In the genomic region with DNA sequence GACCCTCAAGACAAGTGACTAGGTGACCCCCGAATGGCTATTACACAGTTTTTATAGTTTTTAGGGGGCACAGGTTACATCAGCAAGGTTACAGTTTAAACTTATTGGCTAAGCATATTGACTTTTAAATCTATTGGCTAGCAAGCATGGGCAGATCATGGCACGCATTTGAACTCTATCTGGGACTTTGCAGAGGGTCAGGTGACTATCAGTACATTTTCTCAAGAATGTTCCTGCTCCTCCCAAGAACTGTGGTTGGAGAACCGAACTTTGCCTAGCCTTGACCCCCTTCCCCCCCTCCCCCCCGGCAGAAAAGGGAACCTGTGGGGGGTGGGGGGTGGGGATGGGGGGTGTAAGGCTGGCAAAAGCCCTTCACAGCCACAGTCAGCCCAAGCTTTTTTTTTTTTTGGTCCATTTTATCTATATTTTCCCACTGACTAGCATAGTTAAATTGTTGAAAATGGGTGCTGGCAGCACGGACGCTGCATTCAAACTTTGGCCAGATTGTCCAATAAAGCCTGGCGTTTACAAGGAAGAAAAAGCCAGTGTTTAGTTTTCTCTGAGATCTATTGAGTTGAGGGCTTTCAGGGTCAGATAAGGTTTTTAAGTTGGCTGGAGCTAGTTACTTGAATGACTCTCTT, we compare ENCODE assay signal across 27 mouse cellular contexts. TPM values are rescaled to one million over a fixed set of nuclear protein-coding genes. Genes with fewer than 3 reads are reported as not detected.
DNase-seq lines count a peak whose midpoint lies in the region; ATAC-seq and TF ChIP-seq lines count a peak whose summit lies in the region.
"Had no signal": no experiment of that assay in that cellular context is flagged by ENCODE, and none has a peak within 500 bp of the region (broad histone marks: within the 10 kb centered on the region; RNA-seq: fewer than 3 reads in every experiment).

No protein-coding gene starts in this region.

- H3K79me2 ChIP-seq in liver, adult 2 months (ENCODE audit: control insufficient read depth, insufficient read depth, low read length), result peaks cover 22% of the 10 kb centered on the region; the same call in 1 of the 2 replicates
- H3K79me2 ChIP-seq in MEL (ENCODE audit: control insufficient read depth, insufficient read depth, low read length, poor library complexity), result peaks cover 63% of the 10 kb centered on the region

- TF ChIP-seq RAD21 in MEL (IDR thresholded peaks at IDR 0.05; ENCODE audit: low read depth, low read length), result no peak

- ATAC-seq in liver, embryonic 11.5 days (replicated peaks; ENCODE audit: low FRiP score), result no peak
- ATAC-seq in activated CD4-positive, CD25-positive, alpha-beta regulatory T cell, adult 4 months, result no peak
- ATAC-seq: forebrain, embryonic 14.5 days; forebrain, embryonic 16.5 days had no signal

- H3K4me3 ChIP-seq in liver, adult 2 months (ENCODE audit: insufficient read depth, low read depth, low read length), result peak overlapping the region; percentile 13; the same call in 1 of the 2 replicates
- no peak overlapping the region for H3K4me3 ChIP-seq in liver, embryonic 11.5 days (ENCODE audit: low read depth, low read length)
- H3K4me3 ChIP-seq in lung, adult 2 months (replicated peaks; ENCODE audit: extremely low read depth, low read depth, low read length), result no peak overlapping the region
- H3K4me3 ChIP-seq in MEL (ENCODE audit: control insufficient read depth in 1 of 2, insufficient read depth in 1 of 2, low read depth in 2 of 2, low read length in 2 of 2), result no peak overlapping the region
- H3K4me3 ChIP-seq: embryonic facial prominence, embryonic 13.5 days; embryonic facial prominence, embryonic 15.5 days; erythroblast, embryonic 14.5 days; forebrain, embryonic 10.5 days; forebrain, embryonic 12.5 days had no signal

- no peak overlapping the region; the same call in 1 of the 2 replicates for H3K9ac ChIP-seq in liver, adult 2 months (ENCODE audit: low read depth, low read length)
- H3K9ac ChIP-seq in liver, embryonic 11.5 days (ENCODE audit: low read depth, low read length), result no peak overlapping the region
- no peak overlapping the region for H3K9ac ChIP-seq in MEL (ENCODE audit: control insufficient read depth, low read depth, low read length, poor library complexity, severe bottlenecking)
- H3K9ac ChIP-seq: embryonic facial prominence, embryonic 13.5 days; embryonic facial prominence, embryonic 15.5 days; forebrain, embryonic 12.5 days had no signal

- DNase-seq in liver, adult 2 months (ENCODE audit: extremely low read depth, low read depth, low spot score), result peak; percentile 90
- DNase-seq in liver, embryonic 11.5 days (ENCODE audit: low spot score), result no peak
- peak; percentile 27 for DNase-seq in lung, postnatal 36 days
- no peak for DNase-seq in lung, adult 2 months
- no peak for DNase-seq in MEL (ENCODE audit: low read depth, low spot score)
- DNase-seq in kidney, adult 8-10 months, result no peak
- DNase-seq: adrenal gland, adult 2 months; adrenal gland, postnatal 10 days; adrenal gland, postnatal 25 days; cerebellum, adult 11 months; cerebellum, adult 18-20 months; cerebellum, adult 8-10 months; cerebellum, adult 9-11 months; cerebellum, postnatal 14 days; cerebellum, postnatal 36 days; embryo, embryonic 11 days had no signal

- H3K36me3 ChIP-seq in liver, adult 2 months (ENCODE audit: control insufficient read depth, insufficient read depth, low read length), result no peaks in the 10 kb centered on the region; the same call in 1 of the 2 replicates
- H3K36me3 ChIP-seq in liver, embryonic 11.5 days (ENCODE audit: control insufficient read depth, insufficient read depth, low read length), result peaks cover 3% of the 10 kb centered on the region; the same call in 1 of the 2 replicates
- peaks cover 17 to 23% of the 10 kb centered on the region in 2 experiments for H3K36me3 ChIP-seq in MEL (ENCODE audit: control insufficient read depth in 1 of 2, insufficient read depth in 2 of 2, low read length in 2 of 2)
- H3K36me3 ChIP-seq: embryonic facial prominence, embryonic 15.5 days; forebrain, embryonic 12.5 days had no signal

- peaks cover 10% of the 10 kb centered on the region for H3K4me1 ChIP-seq in liver, adult 2 months (ENCODE audit: control insufficient read depth, insufficient read depth, low read length)
- no peaks in the 10 kb centered on the region; the same call in 1 of the 2 replicates for H3K4me1 ChIP-seq in liver, embryonic 11.5 days (replicated peaks; ENCODE audit: control insufficient read depth, insufficient read depth, low read length)
- H3K4me1 ChIP-seq in lung, adult 2 months (ENCODE audit: control insufficient read depth, insufficient read depth, low read length), result no peaks in the 10 kb centered on the region; the same call in 1 of the 2 replicates
- H3K4me1 ChIP-seq in MEL (ENCODE audit: control insufficient read depth in 1 of 2, insufficient read depth in 2 of 2, low read length in 2 of 2), result peaks cover 0 to 8% of the 10 kb centered on the region in 2 experiments; a peak in 3 of 4 replicates
- H3K4me1 ChIP-seq: embryonic facial prominence, embryonic 13.5 days had no signal

- no peak for TF ChIP-seq EP300 in MEL (IDR thresholded peaks at IDR 0.05; ENCODE audit: low read depth in 1 of 2, low read length in 2 of 2)

- no peak for TF ChIP-seq POLR2A in liver, adult 2 months (IDR thresholded peaks at IDR 0.05; ENCODE audit: extremely low read depth, insufficient read depth, low read length)
- no peak for TF ChIP-seq POLR2A in lung, adult 2 months (IDR thresholded peaks at IDR 0.05; ENCODE audit: borderline replicate concordance, extremely low read depth, low read depth, low read length)
- TF ChIP-seq POLR2A in MEL (IDR thresholded peaks at IDR 0.05; ENCODE audit: control insufficient read depth in 1 of 2, insufficient read depth in 1 of 2, low read depth in 1 of 2, low read length in 2 of 2, poor library complexity in 1 of 2), result no peak; a peak in 1 of 4 replicates

- H3K9me3 ChIP-seq in liver, embryonic 11.5 days (ENCODE audit: control insufficient read depth, low read length), result no peaks in the 10 kb centered on the region
- no peaks in the 10 kb centered on the region for H3K9me3 ChIP-seq in MEL (replicated peaks; ENCODE audit: insufficient read depth, low read length)
- H3K9me3 ChIP-seq: embryonic facial prominence, embryonic 13.5 days; embryonic facial prominence, embryonic 15.5 days; forebrain, embryonic 12.5 days had no signal

- H3K4me2 ChIP-seq in liver, embryonic 11.5 days, result no peak overlapping the region
- H3K4me2 ChIP-seq: embryonic facial prominence, embryonic 13.5 days; embryonic facial prominence, embryonic 15.5 days; forebrain, embryonic 12.5 days had no signal

- H3K27ac ChIP-seq in liver, adult 2 months (replicated peaks; ENCODE audit: insufficient read depth, low read depth, low read length), result peak overlapping the region; percentile 93
- no peak overlapping the region for H3K27ac ChIP-seq in liver, embryonic 11.5 days (ENCODE audit: low read depth, low read length)
- no peak overlapping the region for H3K27ac ChIP-seq in MEL (ENCODE audit: control insufficient read depth, low read depth, low read length)
- H3K27ac ChIP-seq: embryonic facial prominence, embryonic 13.5 days; embryonic facial prominence, embryonic 15.5 days; forebrain, embryonic 10.5 days; forebrain, embryonic 12.5 days had no signal

- TF ChIP-seq CTCF in liver, adult 2 months (IDR thresholded peaks at IDR 0.05; ENCODE audit: low read depth, low read length), result no peak
- TF ChIP-seq CTCF in lung, adult 2 months (IDR thresholded peaks at IDR 0.05; ENCODE audit: insufficient read depth, low read length), result no peak
- no peak for TF ChIP-seq CTCF in MEL (IDR thresholded peaks at IDR 0.05 in 2 of 3, conservative IDR thresholded peaks at IDR 0.05 in 1 of 3; ENCODE audit: control insufficient read depth in 1 of 3, insufficient read depth in 1 of 3, low read depth in 2 of 3, low read length in 3 of 3, poor library complexity in 1 of 3, severe bottlenecking in 1 of 3)

- WGBS in liver, adult 2 months, result 20% methylated on average over 7 of the region's 7 CpGs
- WGBS in liver, embryonic 11.5 days, result 75% methylated on average over 7 of the region's 7 CpGs
- 77% methylated on average over 7 of the region's 7 CpGs for WGBS in lung, adult 2 months

- no peaks in the 10 kb centered on the region for H3K27me3 ChIP-seq in liver, adult 2 months (ENCODE audit: control insufficient read depth, insufficient read depth, low read length)
- H3K27me3 ChIP-seq in liver, embryonic 11.5 days (replicated peaks; ENCODE audit: control insufficient read depth, insufficient read depth, low read length), result no peaks in the 10 kb centered on the region
- H3K27me3 ChIP-seq in MEL (ENCODE audit: control insufficient read depth in 1 of 2, insufficient read depth in 2 of 2, low read length in 2 of 2), result no peaks in the 10 kb centered on the region
- H3K27me3 ChIP-seq: embryonic facial prominence, embryonic 13.5 days; embryonic facial prominence, embryonic 15.5 days; forebrain, embryonic 12.5 days had no signal

RNA-seq across cellular contexts. Expression of gene Zfp809, which starts 4.0 kb away (rescaled TPM):
- total RNA-seq in liver, adult 2 months (2014; rRNA removed), result 15.8 and 18.6 TPM in 2 replicates
- 12.8 and 15.5 TPM in 2 replicates for polyA plus RNA-seq in liver, adult 2 months (2012; rRNA removed)
- 16.9 and 19.7 TPM in 2 replicates for polyA plus RNA-seq in liver, embryonic 11.5 days (2014; fragmentation: Nextera tagmentation; extraction: Ambion mirVana)
- polyA plus RNA-seq in lung, adult 2 months (2012; rRNA removed), result 18.2 and 20.3 TPM in 2 replicates
- total RNA-seq in MEL (2012; rRNA removed), result 58.6 and 67.8 TPM in 2 replicates
- polyA plus RNA-seq in MEL (2012; ENCODE audit: insufficient read depth in 1 of 2, insufficient read length in 2 of 2, low read depth in 1 of 2, low replicate concordance in 2 of 2, missing spikeins in 1 of 2), result 100 to 1,000 TPM in 1 of 2 experiments, not detected in 1; 101 TPM
- polyA plus RNA-seq in activated CD4-positive, CD25-positive, alpha-beta regulatory T cell, adult 4 months (2017; shearing (Covaris generic)), result 10 to 100 TPM; 42.6 to 43.0 TPM

RNA-seq across cellular contexts. Expression of gene Zfp599, which starts 30.2 kb away (rescaled TPM):
- 0.09 and 0.13 TPM in 2 replicates for total RNA-seq in liver, adult 2 months (2014; rRNA removed)
- polyA plus RNA-seq in liver, adult 2 months (2012; rRNA removed), result not detected in 2 replicates
- 4.8 and 5.0 TPM in 2 replicates for polyA plus RNA-seq in liver, embryonic 11.5 days (2014; fragmentation: Nextera tagmentation; extraction: Ambion mirVana)
- polyA plus RNA-seq in lung, adult 2 months (2012; rRNA removed), result 0.09 and 0.18 TPM in 2 replicates
- total RNA-seq in MEL (2012; rRNA removed), result 10.5 and 12.1 TPM in 2 replicates
- 1 to 10 TPM in 1 of 2 experiments, not detected in 1; 7.6 TPM for polyA plus RNA-seq in MEL (2012; ENCODE audit: insufficient read depth in 1 of 2, insufficient read length in 2 of 2, low read depth in 1 of 2, low replicate concordance in 2 of 2, missing spikeins in 1 of 2)
- 1 to 10 TPM; 6.3 to 7.1 TPM for polyA plus RNA-seq in activated CD4-positive, CD25-positive, alpha-beta regulatory T cell, adult 4 months (2017; shearing (Covaris generic))
- polyA plus RNA-seq: erythroblast, embryonic 14.5 days had no signal

RNA-seq across cellular contexts. Expression of gene Zfp872, which starts 41.6 kb away (rescaled TPM):
- total RNA-seq in liver, adult 2 months (2014; rRNA removed), result 0.09 and 0.20 TPM in 2 replicates
- polyA plus RNA-seq in liver, adult 2 months (2012; rRNA removed), result 0.07 TPM in 1 of 2 replicates, not detected in the other
- 0.13 and 0.15 TPM in 2 replicates for polyA plus RNA-seq in liver, embryonic 11.5 days (2014; fragmentation: Nextera tagmentation; extraction: Ambion mirVana)
- polyA plus RNA-seq in lung, adult 2 months (2012; rRNA removed), result 0.10 and 0.12 TPM in 2 replicates
- not detected in 2 replicates for total RNA-seq in MEL (2012; rRNA removed)
- polyA plus RNA-seq in MEL (2012; ENCODE audit: insufficient read depth in 1 of 2, insufficient read length in 2 of 2, low read depth in 1 of 2, low replicate concordance in 2 of 2, missing spikeins in 1 of 2), result not detected
- under 1 TPM in 1 of 2 experiments, not detected in 1; 0.17 TPM for polyA plus RNA-seq in activated CD4-positive, CD25-positive, alpha-beta regulatory T cell, adult 4 months (2017; shearing (Covaris generic))
- total RNA-seq: common myeloid progenitor, adult 5-6 weeks had no signal
- polyA plus RNA-seq: C2C12; erythroblast, embryonic 14.5 days; G1E had no signal

Comparison
In these comparisons a context has a peak if more than half of its experiments do, and no peak if none do; other contexts are left out.
1. DNase-seq: peak in liver, adult 2 months (single experiment) and lung, postnatal 36 days (single experiment); none in liver, embryonic 11.5 days (single experiment), lung, adult 2 months (single experiment), MEL (single experiment) and kidney, adult 8-10 months (0 of 2).